Mouse (Mus musculus) embryonic fibroblast, embryonic 13.5 days (primary cell): ENCODE data around the gene Hcn3. TPM values are rescaled to one million over a fixed set of nuclear protein-coding genes. Genes with fewer than 3 reads are reported as not detected.
"Not testable (repeated sequence)": the region's sequence is repeated elsewhere in the genome, so short reads cannot be mapped to it uniquely, and the experiment has no call there.

Source experiments
- H3K27ac ChIP-seq: 2 replicates; pipeline ENCODE4 v1.5.1; 2012; ENCODE audit warnings: low read length, control low read depth, inconsistent platforms; ENCODE audit not compliant: insufficient read depth
- H3K4me1 ChIP-seq: 2 replicates; pipeline ENCODE4 v1.6.1; 2011; ENCODE audit warnings: low read length; ENCODE audit not compliant: control insufficient read depth, insufficient read depth
- H3K4me3 ChIP-seq: 2 replicates; pipeline ENCODE4 v1.5.1; 2011; ENCODE audit warnings: mild to moderate bottlenecking, control low read depth, low read length; ENCODE audit not compliant: insufficient read depth
- CTCF ChIP-seq: IDR thresholded peaks from 2 replicates; pipeline ENCODE4 v1.5.1; 2011; ENCODE audit warnings: mild to moderate bottlenecking, control low read depth, low read length, moderate library complexity, borderline replicate concordance; ENCODE audit not compliant: insufficient read depth
- POLR2A ChIP-seq: IDR thresholded peaks from 2 replicates; pipeline ENCODE4 v1.6.1; 2011; ENCODE audit warnings: low read depth, mild to moderate bottlenecking, control low read depth, low read length, moderate library complexity
- polyA plus RNA-seq: library from polyadenylated mRNA; stranded (reverse); fragments of >200 nt; gene quantifications from 2 replicates; pipeline ENCODE4 v1.2.4, GENCODE M21; 2011; ENCODE audit warnings: low read depth; ENCODE audit not compliant: missing spikeins, insufficient read length

Gene Hcn3
- polyA plus RNA-seq, 1 experiment, result 1.0 TPM

- H3K4me3 ChIP-seq, result peak within 1 kb of the TSS; percentile 86
Measured at GRCm38 (mm10) chr3:89164506-89165267, 4.7 kb upstream of the Hcn3 start, which contains the start of gene Clk2. Clk2 (plus strand) TSS chr3:89164795.

GRCm38 (mm10) chr3:89163643-89164245 is 3.7 kb upstream of the Hcn3 start:
- Histone ChIP-seq H3K4me1 (peaks cover 4% of the 10 kb centered on the region; the same call in 1 of the 2 replicates), H3K4me3 (0 out of 2 replicates have a peak overlapping the region, but pooled peaks have one; percentile 58), H3K27ac (peak overlapping the region; percentile 91)
- TF ChIP-seq CTCF, result no peak
- TF ChIP-seq POLR2A, result no peak

More at GRCm38 (mm10) chr3:89164506-89165267, 4.7 kb upstream of the Hcn3 start, which contains the start of gene Clk2:
- TF ChIP-seq CTCF (no peak), POLR2A (peak; percentile 90)
- peak within 1 kb of the TSS; percentile 91 for H3K27ac ChIP-seq
- peaks cover 4% of the 10 kb centered on the region; the same call in 1 of the 2 replicates for H3K4me1 ChIP-seq

- Histone ChIP-seq H3K27ac (peak overlapping the region; percentile 51; the same call in 1 of the 2 replicates), H3K4me1 (peaks cover 4% of the 10 kb centered on the region; the same call in 1 of the 2 replicates), H3K4me3 (no peak overlapping the region)
- TF ChIP-seq POLR2A, result no peak
- TF ChIP-seq CTCF, result no peak
Measured at GRCm38 (mm10) chr3:89163123-89163522, 3.1 kb upstream of the Hcn3 start.

GRCm38 (mm10) chr3:89161786-89162185 is 1.8 kb upstream of the Hcn3 start:
- H3K4me3 ChIP-seq, result no peak overlapping the region
- H3K4me1 ChIP-seq, result peaks cover 4% of the 10 kb centered on the region; the same call in 1 of the 2 replicates
- no peak overlapping the region for H3K27ac ChIP-seq
- TF ChIP-seq POLR2A (no peak), CTCF (no peak)

GRCm38 (mm10) chr3:89161207-89161606 is 1.2 kb upstream of the Hcn3 start:
- not testable (repeated sequence) for H3K4me3 ChIP-seq, H3K27ac ChIP-seq, H3K4me1 ChIP-seq

GRCm38 (mm10) chr3:89159211-89159610 is 785 bp downstream of the Hcn3 start:
- peak overlapping the region; percentile 29; the same call in 1 of the 2 replicates for H3K4me3 ChIP-seq

GRCm38 (mm10) chr3:89158651-89159050 is 1.3 kb downstream of the Hcn3 start:
- Histone ChIP-seq H3K27ac (no peak overlapping the region), H3K4me3 (no peak overlapping the region), H3K4me1 (peaks cover under 1% of the 10 kb centered on the region; the same call in 1 of the 2 replicates)
- TF ChIP-seq CTCF (no peak), POLR2A (no peak)

More at GRCm38 (mm10) chr3:89159211-89159610, 785 bp downstream of the Hcn3 start:
- TF ChIP-seq CTCF (no peak), POLR2A (no peak)
- H3K4me1 ChIP-seq, result peaks cover 4% of the 10 kb centered on the region; the same call in 1 of the 2 replicates
- H3K27ac ChIP-seq, result no peak overlapping the region

GRCm38 (mm10) chr3:89156951-89157350 is 3.0 kb downstream of the Hcn3 start:
- H3K4me3 ChIP-seq, result no peak overlapping the region
- H3K27ac ChIP-seq, result no peak overlapping the region
- no peaks in the 10 kb centered on the region for H3K4me1 ChIP-seq
- TF ChIP-seq POLR2A (no peak), CTCF (no peak)

- H3K27ac ChIP-seq, result no peak overlapping the region
- H3K4me1 ChIP-seq, result no peaks in the 10 kb centered on the region
- H3K4me3 ChIP-seq, result no peak overlapping the region
- TF ChIP-seq POLR2A (no peak), CTCF (no peak)
Measured at GRCm38 (mm10) chr3:89152084-89152835, 7.7 kb downstream of the Hcn3 start.

- Histone ChIP-seq H3K27ac (no peak overlapping the region), H3K4me1 (no peaks in the 10 kb centered on the region), H3K4me3 (no peak overlapping the region)
- TF ChIP-seq CTCF (no peak), POLR2A (no peak)
Measured at GRCm38 (mm10) chr3:89148567-89148966, 11.4 kb downstream of the Hcn3 start.
